Mouse (Mus musculus) layer of hippocampus, postnatal 10 days (tissue): Measurements from ENCODE around the gene Mapt. TPM values are rescaled to one million over a fixed set of nuclear protein-coding genes. Genes with fewer than 3 reads are reported as not detected.

ENCODE experiments used
- DNase-seq, 2 experiments: peaks; one replicate each; pipeline ENCODE4 v3.0.0; 2021; ENCODE audit warnings: low spot score in 2 of 2
- total RNA-seq, 2 experiments: library from RNA; stranded (reverse); gene quantifications; 2 replicates each; pipeline ENCODE4 v1.2.3; 2021

Mapt gene
- total RNA-seq, 2 experiments from 2014 or later: 506 to 549 TPM

GRCm38 (mm10) chr11:104310226-104310887 is 79.2 kb downstream of the Mapt start:
- no peak for DNase-seq

- DNase-seq: no peak
Observed at GRCm38 (mm10) chr11:104311643-104312042, 80.5 kb downstream of the Mapt start.

- peak; percentile 84 to 85 for DNase-seq
Observed at GRCm38 (mm10) chr11:104315703-104316102, 84.5 kb downstream of the Mapt start.

GRCm38 (mm10) chr11:104316685-104317400 is 85.7 kb downstream of the Mapt start:
- no peak for DNase-seq

- no peak for DNase-seq
Observed at GRCm38 (mm10) chr11:104317631-104318030, 86.4 kb downstream of the Mapt start.

- peak in 1 of 2 experiments; percentile 56 for DNase-seq
Observed at GRCm38 (mm10) chr11:104318940-104319781, 88.0 kb downstream of the Mapt start.

- DNase-seq: no peak
Observed at GRCm38 (mm10) chr11:104320511-104320910, 89.3 kb downstream of the Mapt start.

GRCm38 (mm10) chr11:104322142-104322541 is 91.0 kb downstream of the Mapt start:
- DNase-seq: no peak

- peak in 1 of 2 experiments; percentile 7 for DNase-seq
Observed at GRCm38 (mm10) chr11:104327462-104327861, 96.3 kb downstream of the Mapt start.

- peak in 1 of 2 experiments; percentile 7 for DNase-seq
Observed at GRCm38 (mm10) chr11:104327946-104328345, 96.8 kb downstream of the Mapt start.

- no peak for DNase-seq
Observed at GRCm38 (mm10) chr11:104329185-104329926, 98.2 kb downstream of the Mapt start.

GRCm38 (mm10) chr11:104330151-104330550 is 99.0 kb downstream of the Mapt start:
- no peak for DNase-seq

- DNase-seq: no peak
Observed at GRCm38 (mm10) chr11:104331208-104331607, 100.0 kb downstream of the Mapt start.

- DNase-seq: no peak
Observed at GRCm38 (mm10) chr11:104332105-104332504, 100.9 kb downstream of the Mapt start.

- no peak for DNase-seq
Observed at GRCm38 (mm10) chr11:104334115-104334514, 102.9 kb downstream of the Mapt start.

- DNase-seq: no peak
Observed at GRCm38 (mm10) chr11:104334946-104335345, 103.8 kb downstream of the Mapt start.

GRCm38 (mm10) chr11:104346931-104347330 is 115.7 kb downstream of the Mapt start:
- peak in 1 of 2 experiments; percentile 37 for DNase-seq

- no peak for DNase-seq
Observed at GRCm38 (mm10) chr11:104361790-104362189, 130.6 kb downstream of the Mapt start.

GRCm38 (mm10) chr11:104362704-104363103 is 131.5 kb downstream of the Mapt start:
- no peak for DNase-seq

- no peak for DNase-seq
Observed at GRCm38 (mm10) chr11:104363823-104364600, 132.8 kb downstream of the Mapt start.
